Mouse (Mus musculus) cerebellum, adult 2 months (tissue): Measurements from ENCODE around the gene Ablim2. TPM values are rescaled to one million over a fixed set of nuclear protein-coding genes. Genes with fewer than 3 reads are reported as not detected.
A peak's percentile ranks its signal among the peaks of the same experiment; 100 is the strongest.

ENCODE experiments used
- DNase-seq, 2 experiments: peaks; one replicate each; pipeline ENCODE4 v3.0.0; 2021
- H3K27ac ChIP-seq: fragments of 200-500 bp; 2 replicates; pipeline ENCODE4 v1.5.1; 2012; ENCODE audit warnings: low read length, control low read depth, inconsistent platforms; ENCODE audit not compliant: insufficient read depth
- H3K27me3 ChIP-seq: fragments of 200-500 bp; 2 replicates; pipeline ENCODE4 v1.6.1; 2012; ENCODE audit warnings: inconsistent platforms, mild to moderate bottlenecking, low read length, moderate library complexity; ENCODE audit not compliant: control insufficient read depth, insufficient read depth
- H3K4me1 ChIP-seq: fragments of 200-500 bp; 2 replicates; pipeline ENCODE4 v1.6.1; 2011; ENCODE audit warnings: low read length; ENCODE audit not compliant: control insufficient read depth, insufficient read depth
- H3K4me3 ChIP-seq: fragments of 200-500 bp; replicated peaks from 2 replicates; pipeline ENCODE3; 2011; ENCODE audit warnings: mild to moderate bottlenecking, low read depth, low read length, control low read depth; ENCODE audit not compliant: insufficient read depth
- CTCF ChIP-seq: fragments of 200-500 bp; IDR thresholded peaks from 2 replicates; pipeline ENCODE4 v1.5.1; 2011; ENCODE audit warnings: low read depth, mild to moderate bottlenecking, control low read depth, low read length, moderate library complexity, borderline replicate concordance; ENCODE audit not compliant: insufficient read depth
- POLR2A ChIP-seq: fragments of 200-500 bp; IDR thresholded peaks from 2 replicates; pipeline ENCODE4 v1.6.1; 2011; ENCODE audit warnings: low read length, control low read depth, borderline replicate concordance; ENCODE audit not compliant: insufficient read depth
- WGBS: fragments of 180-500 bp; shearing (Covaris S2); methylation state at CpG from one replicate; pipeline ENCODE4 v1.1.7; 2018; 5-methylcytosine and 5-hydroxymethylcytosine counted together
- polyA plus RNA-seq: library from polyadenylated mRNA; depleted of rRNA; stranded (reverse); fragments of >200 nt; gene quantifications from 2 replicates; pipeline ENCODE4 v1.2.3, GENCODE M21; 2012

Ablim2 gene
- polyA plus RNA-seq, 1 experiment, result 99.9 TPM

- peak; percentile 66 to 70 for DNase-seq
- Histone ChIP-seq H3K27me3 (no peaks in the 10 kb centered on the region), H3K27ac (no peak overlapping the region), H3K4me3 (no peak overlapping the region), H3K4me1 (peaks cover 3% of the 10 kb centered on the region)
- WGBS, result 49% methylated on average over 7 of the region's 7 CpGs
- TF ChIP-seq POLR2A (no peak), CTCF (peak; percentile 98)
Observed at GRCm38 (mm10) chr5:35795481-35796048, 37.9 kb downstream of the Ablim2 start.

- no peak for TF ChIP-seq CTCF
- no peak for TF ChIP-seq POLR2A
- 79% methylated on average over 5 of the region's 5 CpGs for WGBS
- no peak for DNase-seq
- Histone ChIP-seq H3K27me3 (no peaks in the 10 kb centered on the region), H3K4me3 (no peak overlapping the region), H3K27ac (no peak overlapping the region), H3K4me1 (peaks cover 3% of the 10 kb centered on the region)
Observed at GRCm38 (mm10) chr5:35796136-35796535, 38.5 kb downstream of the Ablim2 start.

GRCm38 (mm10) chr5:35799090-35799489 is 41.4 kb downstream of the Ablim2 start:
- DNase-seq, result no peak
- H3K4me1 ChIP-seq, result peaks cover 21% of the 10 kb centered on the region
- H3K27ac ChIP-seq, result no peak overlapping the region
- H3K27me3 ChIP-seq, result no peaks in the 10 kb centered on the region
- TF ChIP-seq POLR2A (no peak), CTCF (no peak)
- H3K4me3 ChIP-seq, result no peak overlapping the region
- 63% methylated on average over 5 of the region's 5 CpGs for WGBS

- H3K27me3 ChIP-seq, result no peaks in the 10 kb centered on the region; the same call in 1 of the 2 replicates
- H3K4me3 ChIP-seq, result no peak overlapping the region
- peak overlapping the region; percentile 19; the same call in 1 of the 2 replicates for H3K27ac ChIP-seq
- peaks cover 18% of the 10 kb centered on the region for H3K4me1 ChIP-seq
- peak; percentile 38 to 59 for DNase-seq
- no peak for TF ChIP-seq POLR2A
- no peak for TF ChIP-seq CTCF
- 8% methylated on average over 5 of the region's 5 CpGs for WGBS
Observed at GRCm38 (mm10) chr5:35803416-35803815, 45.7 kb downstream of the Ablim2 start.

GRCm38 (mm10) chr5:35804685-35805084 is 47.0 kb downstream of the Ablim2 start:
- no peak for DNase-seq
- peaks cover 18% of the 10 kb centered on the region for H3K4me1 ChIP-seq
- WGBS, result 88% methylated on average over 4 of the region's 4 CpGs
- TF ChIP-seq CTCF (no peak), POLR2A (no peak)
- no peaks in the 10 kb centered on the region; the same call in 1 of the 2 replicates for H3K27me3 ChIP-seq
- H3K27ac ChIP-seq, result no peak overlapping the region
- no peak overlapping the region for H3K4me3 ChIP-seq

GRCm38 (mm10) chr5:35805209-35805608 is 47.5 kb downstream of the Ablim2 start:
- Histone ChIP-seq H3K4me3 (no peak overlapping the region), H3K4me1 (peaks cover 18% of the 10 kb centered on the region), H3K27me3 (no peaks in the 10 kb centered on the region; the same call in 1 of the 2 replicates), H3K27ac (no peak overlapping the region)
- TF ChIP-seq CTCF (no peak), POLR2A (no peak)
- WGBS, result 95% methylated on average over 3 of the region's 3 CpGs
- no peak for DNase-seq

- 82% methylated on average over 8 of the region's 8 CpGs for WGBS
- DNase-seq, result no peak
- no peak for TF ChIP-seq POLR2A
- TF ChIP-seq CTCF, result no peak
- Histone ChIP-seq H3K27ac (no peak overlapping the region), H3K27me3 (no peaks in the 10 kb centered on the region; the same call in 1 of the 2 replicates), H3K4me1 (peaks cover 18% of the 10 kb centered on the region), H3K4me3 (no peak overlapping the region)
Observed at GRCm38 (mm10) chr5:35807018-35807417, 49.3 kb downstream of the Ablim2 start.

- H3K27me3 ChIP-seq, result no peaks in the 10 kb centered on the region
- WGBS, result 73% methylated on average over 3 of the region's 3 CpGs
- H3K4me1 ChIP-seq, result peaks cover 14% of the 10 kb centered on the region
- H3K27ac ChIP-seq, result no peak overlapping the region
- DNase-seq, result no peak
- no peak for TF ChIP-seq CTCF
- no peak for TF ChIP-seq POLR2A
- no peak overlapping the region for H3K4me3 ChIP-seq
Observed at GRCm38 (mm10) chr5:35810526-35810925, 52.8 kb downstream of the Ablim2 start.
